Mouse (Mus musculus) neural tube, embryonic 13.5 days (tissue): ENCODE measurements at regions not wholly inside any gene's neighbourhood (a gene's known extent, or its start where the extent isn't known, plus 50 kb on each side); places are given as distances from the start of the nearest gene placed in this dataset.
A peak's percentile ranks its signal among the peaks of the same experiment; 100 is the strongest.

Source experiments
- ATAC-seq: fragments of 200-750 bp; cut with Nextera tagmentation; 2 replicates; pipeline ENCODE4 v1.8.0; 2017; ENCODE audit warnings: low read depth, mild to moderate bottlenecking, moderate TSS enrichment, moderate library complexity
- H3K27ac ChIP-seq: fragments of 300-500 bp; sonication (generic); replicated peaks from 2 replicates; pipeline ENCODE4 v1.5.1; 2015; ENCODE audit warnings: moderate library complexity, mild to moderate bottlenecking, inconsistent platforms
- H3K27me3 ChIP-seq: fragments of 300-500 bp; sonication (generic); 2 replicates; pipeline ENCODE4 v1.6.1; 2015; ENCODE audit warnings: mild to moderate bottlenecking, inconsistent platforms
- H3K36me3 ChIP-seq: fragments of 300-500 bp; sonication (generic); 2 replicates; pipeline ENCODE4 v1.6.1; 2015; ENCODE audit warnings: mild to moderate bottlenecking, inconsistent platforms
- H3K4me1 ChIP-seq: fragments of 300-500 bp; sonication (generic); replicated peaks from 2 replicates; pipeline ENCODE4 v1.6.1; 2015; ENCODE audit warnings: inconsistent platforms
- H3K4me2 ChIP-seq: fragments of 300-500 bp; sonication (generic); 2 replicates; pipeline ENCODE4 v1.6.1; 2015; ENCODE audit warnings: inconsistent platforms, mild to moderate bottlenecking, moderate library complexity
- H3K4me3 ChIP-seq: fragments of 300-500 bp; sonication (generic); 2 replicates; pipeline ENCODE4 v1.5.1; 2015; ENCODE audit warnings: mild to moderate bottlenecking, inconsistent platforms
- H3K9ac ChIP-seq: fragments of 300-500 bp; sonication (generic); 2 replicates; pipeline ENCODE4 v1.6.1; 2015; ENCODE audit warnings: moderate library complexity, mild to moderate bottlenecking, inconsistent platforms
- H3K9me3 ChIP-seq: fragments of 300-500 bp; sonication (generic); 2 replicates; pipeline ENCODE4 v1.6.1; 2016; ENCODE audit warnings: inconsistent platforms
- WGBS: fragments of 180-500 bp; shearing (Covaris S2); methylation state at CpG from one replicate; pipeline ENCODE4 v1.1.7; 2015; 5-methylcytosine and 5-hydroxymethylcytosine counted together

DNA sequence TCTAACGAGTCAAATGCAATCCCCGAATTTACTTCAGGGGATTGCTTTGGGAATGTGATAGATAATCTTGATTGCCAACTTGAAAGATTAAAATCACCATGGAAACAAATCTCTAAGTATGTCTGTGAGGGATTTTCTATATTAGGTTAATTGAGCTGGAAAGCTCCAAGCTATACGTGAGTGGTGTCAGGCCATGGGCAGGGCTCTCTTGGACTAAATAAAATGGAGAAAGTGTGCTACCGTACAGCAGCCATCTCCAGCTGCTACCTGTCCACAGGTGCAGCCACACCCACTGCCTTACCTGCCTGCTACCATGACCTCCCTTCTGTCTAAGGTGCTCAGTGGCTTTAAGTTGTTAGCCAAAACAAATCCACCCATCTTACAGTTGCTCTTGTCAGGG is 345.0 kb upstream of the Sphkap start:
- no peak overlapping the region for H3K9ac ChIP-seq
- H3K9me3 ChIP-seq: no peaks in the 10 kb centered on the region
- no peaks in the 10 kb centered on the region for H3K36me3 ChIP-seq
- no peak overlapping the region for H3K27ac ChIP-seq
- no peak for ATAC-seq
- H3K4me2 ChIP-seq: no peak overlapping the region
- no peaks in the 10 kb centered on the region for H3K27me3 ChIP-seq
- WGBS: 60% methylated on average over 4 of the region's 4 CpGs
- peaks cover 19% of the 10 kb centered on the region for H3K4me1 ChIP-seq
- H3K4me3 ChIP-seq: no peak overlapping the region

DNA sequence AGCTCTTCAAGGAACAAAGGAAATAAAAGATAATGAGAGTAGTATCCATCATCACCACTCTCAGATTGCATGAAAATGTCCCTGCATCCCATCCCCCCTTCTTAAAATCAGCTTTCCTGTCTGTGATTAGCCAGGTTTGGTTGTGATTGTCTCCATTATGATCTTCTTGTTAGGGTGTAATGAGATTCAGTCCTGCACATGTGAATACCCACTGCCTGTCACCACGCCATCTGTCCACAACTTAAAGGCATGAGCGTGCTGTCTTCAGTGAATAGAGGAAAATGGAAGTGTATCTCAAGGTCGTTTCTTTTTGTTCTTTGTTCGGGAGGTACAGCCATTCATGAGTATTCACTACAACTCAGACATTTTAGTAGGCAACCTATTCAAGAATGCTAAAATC is 341.0 kb upstream of the Sphkap start:
- peak overlapping the region; percentile 87 for H3K27ac ChIP-seq
- no peak for ATAC-seq
- H3K4me2 ChIP-seq: no peak overlapping the region
- no peaks in the 10 kb centered on the region for H3K36me3 ChIP-seq
- peaks cover 33% of the 10 kb centered on the region for H3K4me1 ChIP-seq
- H3K9ac ChIP-seq: no peak overlapping the region
- no peaks in the 10 kb centered on the region for H3K9me3 ChIP-seq
- H3K4me3 ChIP-seq: no peak overlapping the region
- H3K27me3 ChIP-seq: no peaks in the 10 kb centered on the region
- WGBS: 24% methylated on average over 4 of the region's 4 CpGs

DNA sequence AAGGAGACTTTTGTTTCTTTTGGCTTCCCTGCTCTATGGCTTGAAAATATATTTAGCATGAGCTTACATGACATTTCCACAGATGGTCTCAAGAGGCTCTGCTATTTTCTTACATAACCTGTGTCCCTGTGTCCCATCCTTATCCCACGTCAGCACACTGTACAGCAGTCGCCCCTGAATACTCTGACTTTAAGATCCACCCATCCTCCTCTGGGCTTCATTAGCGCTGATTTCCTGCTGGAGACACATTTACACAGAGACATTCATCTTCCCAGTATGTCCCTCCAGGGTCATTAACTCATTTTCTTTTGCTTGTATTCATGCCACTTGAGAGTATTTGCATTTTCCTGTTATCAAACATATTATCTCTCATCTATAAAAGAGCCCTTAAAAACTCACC is 340.1 kb upstream of the Sphkap start:
- Histone ChIP-seq H3K27me3 (no peaks in the 10 kb centered on the region), H3K4me1 (peaks cover 33% of the 10 kb centered on the region), H3K9ac (no peak overlapping the region), H3K4me2 (no peak overlapping the region), H3K36me3 (no peaks in the 10 kb centered on the region), H3K9me3 (no peaks in the 10 kb centered on the region), H3K4me3 (no peak overlapping the region), H3K27ac (peak overlapping the region; percentile 67)
- WGBS: 20% methylated on average over 3 of the region's 3 CpGs
- 0 out of 2 replicates have a peak, but pooled peaks have one; percentile 50 for ATAC-seq

DNA sequence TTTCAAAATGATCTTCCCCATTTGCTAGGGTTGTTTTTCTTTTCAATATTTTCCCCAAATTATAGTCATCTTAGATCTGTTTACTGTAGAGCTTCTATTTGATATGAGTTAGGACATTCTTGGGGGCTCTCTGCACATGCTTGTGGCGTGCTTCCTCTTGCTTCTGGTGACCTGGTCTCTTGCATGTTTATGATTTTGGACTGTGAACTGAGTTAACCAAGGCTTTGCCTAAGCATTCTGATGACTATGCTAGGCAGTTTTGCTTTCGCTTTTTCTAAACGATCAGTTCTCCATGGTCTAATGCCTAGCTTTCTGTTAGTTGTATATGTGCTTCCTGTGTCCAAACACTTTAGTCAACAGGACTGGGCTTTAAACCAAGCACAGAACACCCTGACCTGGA is 339.4 kb upstream of the Sphkap start:
- no peaks in the 10 kb centered on the region for H3K27me3 ChIP-seq
- H3K36me3 ChIP-seq: no peaks in the 10 kb centered on the region
- H3K27ac ChIP-seq: peak overlapping the region; percentile 67
- H3K4me2 ChIP-seq: no peak overlapping the region
- no peaks in the 10 kb centered on the region for H3K9me3 ChIP-seq
- no peak overlapping the region for H3K4me3 ChIP-seq
- WGBS: 89% methylated on average over 3 of the region's 3 CpGs
- no peak overlapping the region for H3K9ac ChIP-seq
- peaks cover 33% of the 10 kb centered on the region for H3K4me1 ChIP-seq
- no peak for ATAC-seq

DNA sequence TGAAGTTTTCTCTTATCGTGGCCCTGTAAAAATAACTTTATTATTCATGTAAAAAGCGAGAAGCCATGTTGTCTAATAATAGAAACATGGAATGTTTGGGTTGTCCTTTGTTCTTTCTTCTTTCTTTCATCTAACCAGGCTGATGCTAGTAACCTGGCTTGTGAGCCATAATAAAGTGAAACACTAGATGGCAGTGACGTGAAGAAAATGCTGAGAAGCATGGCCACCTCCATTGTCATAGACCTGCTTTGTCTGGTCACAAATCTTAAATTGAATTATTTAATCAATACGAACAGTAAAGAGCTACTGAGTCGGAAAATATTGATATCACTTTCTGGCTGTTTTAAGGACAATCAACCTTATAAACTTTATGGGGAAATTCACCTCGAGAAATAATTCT is 338.0 kb upstream of the Sphkap start:
- Histone ChIP-seq H3K4me3 (no peak overlapping the region), H3K4me2 (no peak overlapping the region), H3K36me3 (no peaks in the 10 kb centered on the region), H3K4me1 (peaks cover 33% of the 10 kb centered on the region), H3K9ac (no peak overlapping the region), H3K27ac (peak overlapping the region; percentile 61; the same call in 1 of the 2 replicates), H3K9me3 (no peaks in the 10 kb centered on the region), H3K27me3 (no peaks in the 10 kb centered on the region)
- 27% methylated on average over 6 of the region's 6 CpGs for WGBS
- peak; percentile 87 for ATAC-seq

DNA sequence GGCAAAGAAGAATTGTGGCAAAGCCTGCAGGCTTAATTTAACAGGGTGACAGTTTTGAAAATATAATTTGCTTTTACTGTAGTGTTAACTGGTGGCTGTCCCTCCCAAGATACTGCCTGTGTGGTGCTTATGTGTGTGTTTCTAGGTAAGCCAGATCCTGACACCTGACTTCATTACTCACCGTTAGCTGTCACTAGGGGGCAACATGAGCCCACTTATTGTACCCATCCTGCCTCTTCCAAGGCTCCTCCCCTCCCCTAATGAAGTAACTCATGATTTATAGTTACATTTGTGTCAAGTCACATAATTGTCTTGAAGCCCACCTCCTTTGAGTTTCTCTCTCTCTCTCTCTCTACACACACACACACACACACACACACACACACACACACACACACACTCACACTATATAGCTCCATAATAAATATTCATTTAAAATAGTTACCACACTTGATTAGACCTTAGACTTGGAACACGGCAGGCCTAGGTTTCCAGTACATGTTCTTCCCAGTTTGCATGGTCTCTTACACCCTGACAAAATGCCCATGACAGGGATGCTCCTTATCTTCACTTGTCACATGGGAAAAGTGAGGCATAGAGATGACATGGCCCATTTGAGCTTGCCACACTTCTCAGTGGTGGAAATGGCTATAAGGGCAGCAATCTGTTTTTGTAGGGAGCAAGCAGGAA is 328.6 kb upstream of the Sphkap start:
- Histone ChIP-seq H3K4me2 (no peak overlapping the region), H3K27me3 (no peaks in the 10 kb centered on the region), H3K9me3 (no peaks in the 10 kb centered on the region), H3K27ac (no peak overlapping the region), H3K9ac (no peak overlapping the region), H3K4me3 (no peak overlapping the region), H3K4me1 (no peaks in the 10 kb centered on the region), H3K36me3 (no peaks in the 10 kb centered on the region)
- WGBS: 41% methylated on average over 2 of the region's 2 CpGs
- peak; percentile 74; the same call in 1 of the 2 replicates for ATAC-seq

DNA sequence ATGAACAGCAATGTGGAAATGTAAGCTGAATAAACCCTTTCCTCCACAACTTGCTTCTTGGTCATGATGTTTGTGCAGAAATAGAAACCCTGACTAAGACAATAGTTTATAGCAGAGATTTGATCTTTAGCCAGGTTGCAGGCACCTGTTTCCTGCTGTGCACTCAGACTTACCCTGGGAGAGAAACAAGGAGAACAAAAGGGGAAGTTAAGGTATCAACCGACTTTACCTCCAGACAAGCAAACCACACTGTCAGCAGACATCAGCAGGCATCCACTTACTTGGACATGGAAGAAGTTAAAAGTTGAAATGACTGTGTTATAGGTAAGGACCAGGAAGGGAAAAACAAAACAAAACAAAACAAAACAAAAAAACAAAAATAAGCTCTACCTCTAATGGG is 323.7 kb upstream of the Sphkap start:
- Histone ChIP-seq H3K4me1 (no peaks in the 10 kb centered on the region), H3K4me2 (no peak overlapping the region), H3K36me3 (no peaks in the 10 kb centered on the region), H3K27me3 (no peaks in the 10 kb centered on the region), H3K27ac (no peak overlapping the region), H3K9me3 (no peaks in the 10 kb centered on the region), H3K4me3 (no peak overlapping the region), H3K9ac (no peak overlapping the region)
- WGBS: 60% methylated on average over 1 of the region's 1 CpGs
- ATAC-seq: no peak

DNA sequence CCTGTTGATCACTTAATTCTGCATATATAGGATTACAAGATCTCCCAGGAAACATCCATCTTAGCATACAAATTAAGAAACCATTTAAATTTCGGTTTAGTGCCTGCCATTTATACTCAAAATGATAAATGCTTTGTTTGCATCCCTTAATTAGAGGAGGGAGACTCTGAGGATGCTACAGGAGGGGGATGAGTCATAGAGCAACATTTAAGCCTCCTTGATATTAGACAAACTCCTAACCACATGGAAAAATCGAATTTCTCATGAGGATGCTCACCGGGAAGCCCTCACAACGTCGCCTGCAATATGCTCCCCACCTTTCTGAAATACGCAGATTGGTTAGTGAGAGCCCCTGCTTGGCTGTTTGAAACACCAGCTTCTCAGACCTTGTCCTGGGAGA is 320.8 kb upstream of the Sphkap start:
- no peaks in the 10 kb centered on the region for H3K36me3 ChIP-seq
- WGBS: 64% methylated on average over 6 of the region's 6 CpGs

DNA sequence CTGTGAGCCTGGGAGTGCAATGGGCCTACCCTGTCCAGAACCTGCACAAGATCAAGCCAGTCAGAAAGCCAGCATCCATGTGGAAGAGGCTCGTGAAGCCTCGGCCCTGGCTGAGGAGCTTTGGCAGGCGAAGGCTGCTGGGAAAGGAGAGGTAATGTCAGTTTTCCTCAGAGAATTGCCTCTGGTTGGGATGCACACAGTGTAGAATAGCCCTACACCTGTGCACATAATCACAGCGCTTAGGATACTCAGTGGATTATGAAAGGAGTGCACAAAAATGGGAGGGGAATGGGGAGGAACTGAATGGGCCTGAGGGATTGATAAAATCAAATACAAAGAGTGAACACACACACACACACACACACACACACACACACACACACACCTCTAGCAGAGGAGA is 319.9 kb upstream of the Sphkap start:
- WGBS: 88% methylated on average over 4 of the region's 4 CpGs
- Histone ChIP-seq H3K9me3 (no peaks in the 10 kb centered on the region), H3K27me3 (no peaks in the 10 kb centered on the region), H3K4me1 (no peaks in the 10 kb centered on the region), H3K9ac (no peak overlapping the region), H3K4me2 (no peak overlapping the region), H3K4me3 (no peak overlapping the region), H3K27ac (peak overlapping the region; percentile 35; the same call in 1 of the 2 replicates), H3K36me3 (no peaks in the 10 kb centered on the region)
- ATAC-seq: peak; percentile 28

More for the DNA sequence above, 320.8 kb upstream of the Sphkap start:
- peak; percentile 82 for ATAC-seq
- Histone ChIP-seq H3K4me2 (no peak overlapping the region), H3K27me3 (no peaks in the 10 kb centered on the region), H3K4me3 (no peak overlapping the region), H3K27ac (0 out of 2 replicates have a peak overlapping the region, but pooled peaks have one; percentile 49), H3K9ac (no peak overlapping the region), H3K4me1 (no peaks in the 10 kb centered on the region), H3K9me3 (no peaks in the 10 kb centered on the region)

DNA sequence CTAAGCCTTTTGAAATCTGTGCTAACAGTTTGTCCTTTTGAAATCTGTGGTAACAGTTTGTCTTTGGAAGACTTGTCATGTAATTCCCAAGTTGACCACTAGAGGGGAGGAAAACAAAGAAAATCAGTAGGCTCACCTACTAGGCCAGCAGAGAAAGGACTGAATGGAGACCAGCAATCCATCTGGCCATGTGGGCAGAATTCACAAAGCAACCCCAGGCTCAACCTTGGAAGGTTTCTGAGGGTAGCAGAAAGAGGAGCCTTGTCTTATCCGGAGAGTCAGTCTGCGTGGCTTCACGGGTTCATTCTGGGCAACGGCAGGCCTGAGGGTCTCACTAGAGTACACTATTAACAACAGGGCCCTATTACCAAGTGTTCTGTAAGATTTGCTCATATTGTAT is 319.2 kb upstream of the Sphkap start:
- no peak overlapping the region for H3K4me3 ChIP-seq
- no peaks in the 10 kb centered on the region for H3K4me1 ChIP-seq
- no peaks in the 10 kb centered on the region for H3K9me3 ChIP-seq
- WGBS: 73% methylated on average over 4 of the region's 4 CpGs
- H3K36me3 ChIP-seq: no peaks in the 10 kb centered on the region
- H3K9ac ChIP-seq: no peak overlapping the region
- no peak for ATAC-seq
- H3K27me3 ChIP-seq: no peaks in the 10 kb centered on the region
- peak overlapping the region; percentile 35; the same call in 1 of the 2 replicates for H3K27ac ChIP-seq
- H3K4me2 ChIP-seq: no peak overlapping the region

DNA sequence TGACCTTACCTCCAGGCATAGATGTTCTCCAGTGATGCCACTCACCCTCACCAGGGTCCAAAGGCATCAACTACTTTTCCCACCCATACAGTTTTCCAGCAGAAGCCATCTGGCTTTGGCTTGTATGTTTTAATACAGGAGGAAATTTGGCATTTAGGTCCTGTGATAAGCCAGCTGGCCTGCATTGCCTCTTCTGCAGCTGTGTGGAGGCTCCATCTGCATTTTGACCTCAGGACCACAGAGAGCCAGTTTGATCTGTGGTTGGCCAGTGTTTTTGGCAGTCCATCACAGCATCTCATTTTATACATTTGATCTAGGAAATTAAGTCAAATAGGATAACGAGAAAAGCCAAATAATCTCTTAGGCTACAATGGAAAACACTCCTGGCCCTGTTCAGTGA is 315.1 kb upstream of the Sphkap start:
- 87% methylated on average over 1 of the region's 1 CpGs for WGBS
- no peak for ATAC-seq
- Histone ChIP-seq H3K27ac (no peak overlapping the region), H3K9me3 (no peaks in the 10 kb centered on the region), H3K36me3 (no peaks in the 10 kb centered on the region), H3K9ac (no peak overlapping the region), H3K4me1 (no peaks in the 10 kb centered on the region), H3K4me2 (no peak overlapping the region), H3K4me3 (no peak overlapping the region), H3K27me3 (no peaks in the 10 kb centered on the region)

DNA sequence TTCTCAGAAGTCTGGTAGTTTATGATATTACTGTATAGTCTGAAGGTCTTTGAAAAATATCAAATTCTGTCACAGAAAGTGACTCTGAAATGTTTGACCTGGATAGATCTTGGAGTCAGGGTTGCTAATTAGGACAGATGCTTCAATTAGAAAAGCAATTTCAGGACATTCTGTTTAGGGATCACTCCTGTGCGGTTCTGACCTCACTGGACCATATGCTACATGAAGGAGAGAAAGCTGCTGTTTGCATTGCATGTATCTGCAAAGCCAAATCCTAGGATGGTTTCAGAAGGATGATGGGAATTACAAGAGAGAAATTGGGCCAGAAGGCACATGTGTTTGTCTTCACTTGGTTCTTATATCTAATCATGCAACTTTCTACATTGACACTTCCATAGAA is 312.2 kb upstream of the Sphkap start:
- Histone ChIP-seq H3K27me3 (no peaks in the 10 kb centered on the region), H3K4me3 (no peak overlapping the region), H3K36me3 (no peaks in the 10 kb centered on the region), H3K4me2 (no peak overlapping the region), H3K9me3 (no peaks in the 10 kb centered on the region), H3K27ac (no peak overlapping the region), H3K4me1 (no peaks in the 10 kb centered on the region), H3K9ac (no peak overlapping the region)
- ATAC-seq: no peak
- WGBS: 80% methylated on average over 1 of the region's 1 CpGs

DNA sequence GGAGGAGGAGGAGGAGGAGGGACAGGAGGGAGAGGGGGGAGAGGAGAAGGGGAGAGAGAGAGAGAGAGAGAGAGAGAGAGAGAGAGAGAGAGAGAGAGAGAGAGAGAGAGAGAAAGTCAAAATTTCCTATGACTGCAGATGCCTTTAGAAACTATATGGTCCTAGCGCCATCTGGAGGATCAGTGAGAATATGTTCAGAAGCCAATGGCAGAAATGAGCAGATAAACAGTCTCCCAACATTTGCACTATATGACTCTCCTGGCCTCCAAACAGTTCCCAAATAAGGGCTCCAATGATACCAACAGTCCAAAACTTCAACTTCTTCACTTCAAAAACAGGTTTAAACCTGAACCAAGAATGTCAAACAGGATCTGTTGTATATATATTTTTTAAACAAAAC is 309.1 kb upstream of the Sphkap start:
- Histone ChIP-seq H3K27ac (no peak overlapping the region), H3K9ac (no peak overlapping the region), H3K4me1 (no peaks in the 10 kb centered on the region), H3K36me3 (no peaks in the 10 kb centered on the region), H3K27me3 (no peaks in the 10 kb centered on the region), H3K9me3 (no peaks in the 10 kb centered on the region), H3K4me3 (no peak overlapping the region), H3K4me2 (no peak overlapping the region)
- 0 out of 2 replicates have a peak, but pooled peaks have one; percentile 50 for ATAC-seq
- WGBS: 0% methylated on average over 1 of the region's 1 CpGs
